Mouse (Mus musculus) stomach, embryonic 14.5 days (tissue): ENCODE data around the gene Ttk. TPM values are rescaled to one million over a fixed set of nuclear protein-coding genes. Genes with fewer than 3 reads are reported as not detected.

Experiments used
- ATAC-seq: fragments of 200-750 bp; cut with Nextera tagmentation; 2 replicates; pipeline ENCODE4 v1.8.0; 2017; ENCODE audit warnings: low read depth, moderate TSS enrichment; ENCODE audit not compliant: insufficient number of reproducible peaks, insufficient read depth, low FRiP score
- H3K27ac ChIP-seq: fragments of 300-500 bp; sonication (generic); 2 replicates; pipeline ENCODE4 v1.5.1; 2014; ENCODE audit warnings: mild to moderate bottlenecking, low read length, moderate library complexity, mixed read lengths
- H3K27me3 ChIP-seq: fragments of 300-500 bp; sonication (generic); 2 replicates; pipeline ENCODE4 v1.6.1; 2014; ENCODE audit warnings: low read length, control low read depth, mixed read lengths; ENCODE audit not compliant: control insufficient read depth, insufficient read depth
- H3K36me3 ChIP-seq: fragments of 300-500 bp; sonication (generic); 2 replicates; pipeline ENCODE4 v1.6.1; 2014; ENCODE audit warnings: mild to moderate bottlenecking, control low read depth, low read length, moderate library complexity, mixed read lengths; ENCODE audit not compliant: control insufficient read depth, insufficient read depth
- H3K4me1 ChIP-seq: fragments of 300-500 bp; sonication (generic); 2 replicates; pipeline ENCODE4 v1.6.1; 2014; ENCODE audit warnings: low read length, control low read depth, mixed read lengths; ENCODE audit not compliant: control insufficient read depth, insufficient read depth
- H3K4me2 ChIP-seq: fragments of 300-500 bp; sonication (generic); replicated peaks from 2 replicates; pipeline ENCODE4 v1.6.1; 2014; ENCODE audit warnings: low read depth, low read length, control low read depth
- H3K4me3 ChIP-seq: fragments of 300-500 bp; sonication (generic); 2 replicates; pipeline ENCODE4 v1.5.1; 2014; ENCODE audit warnings: low read depth, low read length, control low read depth
- H3K9ac ChIP-seq: fragments of 300-500 bp; sonication (generic); replicated peaks from 2 replicates; pipeline ENCODE4 v1.6.1; 2014; ENCODE audit warnings: low read depth, mild to moderate bottlenecking, control low read depth, low read length, moderate library complexity, mixed read lengths
- H3K9me3 ChIP-seq: fragments of 300-500 bp; sonication (generic); 2 replicates; pipeline ENCODE4 v1.6.1; 2016; ENCODE audit warnings: low read depth, low read length, control low read depth; ENCODE audit not compliant: control insufficient read depth
- WGBS: fragments of 180-500 bp; shearing (Covaris S2); extraction: QIAGEN DNeasy Blood & Tissue Kit; methylation state at CpG from one replicate; pipeline ENCODE4 v1.1.7; 2014; 5-methylcytosine and 5-hydroxymethylcytosine counted together
- polyA plus RNA-seq: library from polyadenylated mRNA; unstranded; fragments of >200 nt; fragmentation: Nextera tagmentation; extraction: Ambion mirVana; gene quantifications from 2 replicates; pipeline ENCODE4 v1.2.1, GENCODE M21; 2014

Gene Ttk
- 25.0 and 26.9 TPM in 2 replicates for polyA plus RNA-seq

DNA sequence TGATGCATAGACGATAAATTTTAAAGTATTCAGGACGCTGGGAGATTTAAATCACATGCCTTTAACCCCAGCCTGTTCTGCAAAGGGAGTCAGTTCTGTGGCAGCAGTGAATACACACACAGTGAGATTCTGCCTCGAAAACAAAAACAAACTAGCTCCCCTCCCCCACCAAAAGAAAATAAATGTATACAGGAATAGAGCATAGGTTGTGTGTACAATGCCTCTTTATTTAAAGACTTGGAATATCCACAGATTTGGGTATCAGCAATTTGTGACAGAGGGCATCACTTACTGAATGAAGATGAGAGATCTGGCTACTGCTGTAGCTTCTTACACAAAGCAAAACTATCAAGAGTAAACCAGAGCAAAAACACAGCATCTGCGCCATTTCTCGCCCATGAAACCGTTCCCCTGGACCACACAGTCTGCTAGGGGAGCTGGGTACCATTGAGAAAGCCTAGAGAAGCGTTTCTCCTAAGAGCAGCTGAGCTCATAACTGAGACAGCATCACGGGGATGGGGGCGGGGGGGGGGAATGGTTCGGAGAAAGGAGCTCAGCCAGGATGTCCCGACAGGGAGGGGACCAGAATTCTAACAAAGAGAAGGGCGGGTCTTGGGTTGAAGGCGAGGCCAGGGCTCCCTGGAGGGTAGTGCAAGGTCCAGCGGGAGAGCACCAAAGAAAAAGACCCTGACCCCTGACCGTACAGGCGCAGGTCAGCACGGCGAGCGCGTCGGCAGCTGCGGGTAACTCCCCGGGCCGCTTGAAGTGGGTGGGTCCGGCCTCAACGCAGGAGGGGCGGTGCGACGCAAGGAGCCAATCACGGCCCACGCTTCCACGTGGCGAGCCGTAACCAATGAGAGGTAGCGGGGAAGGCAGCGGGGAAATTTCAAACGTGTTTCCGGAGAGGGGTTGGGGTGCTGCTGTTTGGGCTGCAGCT is at the start of gene Ttk:
Ttk (plus strand) TSS at position 879 of the 937 bp plus-strand sequence.
- peak within 1 kb of the TSS; percentile 44 for H3K27ac ChIP-seq
- peak within 1 kb of the TSS; percentile 62 for H3K4me2 ChIP-seq
- ATAC-seq = peak; percentile 99
- no peaks in the 10 kb centered on the region; the same call in 1 of the 2 replicates for H3K36me3 ChIP-seq
- peak within 1 kb of the TSS; percentile 64 for H3K9ac ChIP-seq
- 1% methylated on average over 38 of the region's 38 CpGs for WGBS
- H3K4me1 ChIP-seq = 0 out of 2 replicates have a peak, but pooled peaks cover 5% of the 10 kb centered on the region
- no peaks in the 10 kb centered on the region for H3K27me3 ChIP-seq
- H3K4me3 ChIP-seq = peak within 1 kb of the TSS; percentile 84
- no peaks in the 10 kb centered on the region for H3K9me3 ChIP-seq

DNA sequence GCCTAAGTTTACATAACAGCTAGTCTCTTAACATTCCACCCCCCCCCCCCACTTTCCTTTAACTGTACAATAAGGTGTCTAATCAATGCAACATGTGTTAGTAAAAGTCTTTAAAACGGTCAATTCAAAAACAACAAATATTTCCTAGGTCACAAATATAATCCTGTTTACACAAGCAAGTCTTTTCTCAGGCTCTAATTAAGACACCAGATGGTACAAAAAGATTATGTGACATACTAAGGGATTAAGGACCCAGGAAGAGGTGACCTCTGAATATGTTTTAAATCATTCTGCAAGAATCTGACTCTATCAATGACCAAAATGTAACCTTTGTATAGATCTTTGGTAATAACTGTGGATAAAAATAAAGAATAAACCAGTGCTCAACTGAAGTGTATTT is 49.0 kb upstream of the Ttk start:
- Histone ChIP-seq H3K9ac (no peak overlapping the region), H3K27me3 (no peaks in the 10 kb centered on the region), H3K4me1 (no peaks in the 10 kb centered on the region), H3K4me3 (no peak overlapping the region), H3K4me2 (no peak overlapping the region), H3K36me3 (no peaks in the 10 kb centered on the region), H3K9me3 (no peaks in the 10 kb centered on the region), H3K27ac (no peak overlapping the region)
- WGBS = 55% methylated on average over 1 of the region's 1 CpGs
- ATAC-seq = no peak

GRCm38 (mm10) chr9:83789326-83789725 is 45.2 kb upstream of the Ttk start:
- H3K9ac ChIP-seq = no peak overlapping the region
- 93% methylated on average over 6 of the region's 6 CpGs for WGBS
- no peak for ATAC-seq
- no peaks in the 10 kb centered on the region for H3K27me3 ChIP-seq
- H3K4me3 ChIP-seq = no peak overlapping the region
- no peak overlapping the region for H3K27ac ChIP-seq
- H3K4me1 ChIP-seq = no peaks in the 10 kb centered on the region
- no peaks in the 10 kb centered on the region for H3K9me3 ChIP-seq
- H3K36me3 ChIP-seq = no peaks in the 10 kb centered on the region
- no peak overlapping the region for H3K4me2 ChIP-seq

DNA sequence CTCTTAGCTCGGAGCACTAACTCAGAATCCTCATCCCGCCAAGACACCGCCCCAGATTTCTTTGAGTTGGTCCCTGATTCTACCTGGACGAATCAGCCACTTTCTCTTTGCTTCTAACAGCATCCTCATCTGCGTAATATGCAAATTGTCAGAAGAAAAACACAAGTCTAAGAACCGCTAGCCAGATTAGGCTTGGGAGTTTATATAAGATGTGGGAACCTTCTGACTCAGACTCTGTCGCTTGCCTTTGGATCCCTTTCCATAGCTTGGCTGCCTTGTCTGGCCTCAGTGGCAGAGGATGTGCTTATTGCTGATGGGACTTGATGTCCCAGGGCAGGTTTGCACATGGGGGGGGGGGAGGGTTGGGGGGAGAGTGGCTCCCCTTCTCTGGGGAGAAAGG is 37.6 kb upstream of the Ttk start:
- no peaks in the 10 kb centered on the region for H3K4me1 ChIP-seq
- no peak overlapping the region for H3K27ac ChIP-seq
- no peak overlapping the region for H3K9ac ChIP-seq
- H3K9me3 ChIP-seq = no peaks in the 10 kb centered on the region
- no peaks in the 10 kb centered on the region for H3K27me3 ChIP-seq
- H3K36me3 ChIP-seq = no peaks in the 10 kb centered on the region
- ATAC-seq = no peak
- no peak overlapping the region for H3K4me3 ChIP-seq
- no peak overlapping the region for H3K4me2 ChIP-seq
- WGBS = 86% methylated on average over 7 of the region's 7 CpGs

DNA sequence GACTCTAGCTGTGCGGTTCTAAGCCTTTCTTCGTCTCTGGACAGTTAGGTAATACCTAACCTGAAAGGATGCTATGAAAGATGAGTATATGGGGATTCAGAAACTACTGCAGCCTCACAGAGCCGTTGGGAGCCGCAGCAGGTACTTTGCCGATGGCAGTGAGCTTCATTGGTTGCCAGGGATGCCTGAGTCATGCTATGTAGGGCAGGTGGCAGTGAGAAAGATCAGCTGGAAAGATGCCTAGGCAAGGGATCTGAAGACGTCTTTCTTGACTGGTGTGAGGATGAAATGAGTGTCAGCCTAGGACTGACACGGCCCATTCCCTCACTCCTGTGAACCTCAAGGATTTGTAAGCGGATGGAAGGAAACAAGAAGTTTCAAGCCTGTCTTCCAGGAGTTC is 36.6 kb upstream of the Ttk start:
- no peaks in the 10 kb centered on the region for H3K4me1 ChIP-seq
- no peaks in the 10 kb centered on the region for H3K9me3 ChIP-seq
- no peaks in the 10 kb centered on the region for H3K27me3 ChIP-seq
- H3K36me3 ChIP-seq = no peaks in the 10 kb centered on the region
- H3K9ac ChIP-seq = no peak overlapping the region
- WGBS = 84% methylated on average over 8 of the region's 8 CpGs
- no peak overlapping the region for H3K27ac ChIP-seq
- no peak overlapping the region for H3K4me2 ChIP-seq
- H3K4me3 ChIP-seq = no peak overlapping the region
- no peak for ATAC-seq

GRCm38 (mm10) chr9:83804341-83804740 is 30.1 kb upstream of the Ttk start:
- no peak overlapping the region for H3K4me3 ChIP-seq
- no peak overlapping the region for H3K9ac ChIP-seq
- H3K27ac ChIP-seq = no peak overlapping the region
- no peak for ATAC-seq
- 55% methylated on average over 13 of the region's 13 CpGs for WGBS
- H3K36me3 ChIP-seq = no peaks in the 10 kb centered on the region
- H3K4me1 ChIP-seq = no peaks in the 10 kb centered on the region
- peak overlapping the region; percentile 99; the same call in 1 of the 2 replicates for H3K4me2 ChIP-seq
- H3K27me3 ChIP-seq = no peaks in the 10 kb centered on the region
- H3K9me3 ChIP-seq = no peaks in the 10 kb centered on the region

GRCm38 (mm10) chr9:83805164-83805976 is 29.1 kb upstream of the Ttk start:
- no peaks in the 10 kb centered on the region for H3K9me3 ChIP-seq
- peak; percentile 77 for ATAC-seq
- no peaks in the 10 kb centered on the region for H3K4me1 ChIP-seq
- no peaks in the 10 kb centered on the region for H3K27me3 ChIP-seq
- peak overlapping the region; percentile 66 for H3K4me3 ChIP-seq
- H3K4me2 ChIP-seq = peak overlapping the region; percentile 99
- no peaks in the 10 kb centered on the region for H3K36me3 ChIP-seq
- under 1% methylated on average over 37 of the region's 37 CpGs for WGBS
- H3K27ac ChIP-seq = peak overlapping the region; percentile 21; the same call in 1 of the 2 replicates
- H3K9ac ChIP-seq = peak overlapping the region; percentile 60
